Mouse (Mus musculus) thymus, adult 18-20 months (tissue): ENCODE measurements around the gene Gosr2.

Source experiments
- DNase-seq, 2 experiments: peaks; one replicate each; pipeline ENCODE4 v3.0.0; 2022; ENCODE audit warnings: mixed read lengths in 2 of 2

The Gosr2 gene

DNA sequence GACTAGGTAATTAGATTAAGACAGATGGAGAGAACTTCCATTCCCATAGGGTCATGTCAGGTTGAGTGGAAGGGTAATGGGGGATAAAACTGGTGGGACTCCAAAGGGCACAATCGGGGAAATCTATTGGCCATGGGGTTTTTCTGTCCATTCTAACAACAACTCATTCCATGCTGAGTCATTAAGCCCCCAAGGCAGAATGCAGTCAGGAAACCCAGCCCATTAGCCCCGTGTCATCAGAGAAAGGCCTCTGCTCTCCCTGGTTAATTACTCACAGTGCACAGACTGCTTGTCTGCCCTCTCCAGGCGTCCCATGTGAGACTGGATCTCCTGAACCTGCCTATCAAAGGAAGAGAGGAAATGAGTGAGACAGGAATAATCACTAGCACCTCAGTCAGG lies 8.7 kb downstream of the Gosr2 start:
- no peak for DNase-seq

DNA sequence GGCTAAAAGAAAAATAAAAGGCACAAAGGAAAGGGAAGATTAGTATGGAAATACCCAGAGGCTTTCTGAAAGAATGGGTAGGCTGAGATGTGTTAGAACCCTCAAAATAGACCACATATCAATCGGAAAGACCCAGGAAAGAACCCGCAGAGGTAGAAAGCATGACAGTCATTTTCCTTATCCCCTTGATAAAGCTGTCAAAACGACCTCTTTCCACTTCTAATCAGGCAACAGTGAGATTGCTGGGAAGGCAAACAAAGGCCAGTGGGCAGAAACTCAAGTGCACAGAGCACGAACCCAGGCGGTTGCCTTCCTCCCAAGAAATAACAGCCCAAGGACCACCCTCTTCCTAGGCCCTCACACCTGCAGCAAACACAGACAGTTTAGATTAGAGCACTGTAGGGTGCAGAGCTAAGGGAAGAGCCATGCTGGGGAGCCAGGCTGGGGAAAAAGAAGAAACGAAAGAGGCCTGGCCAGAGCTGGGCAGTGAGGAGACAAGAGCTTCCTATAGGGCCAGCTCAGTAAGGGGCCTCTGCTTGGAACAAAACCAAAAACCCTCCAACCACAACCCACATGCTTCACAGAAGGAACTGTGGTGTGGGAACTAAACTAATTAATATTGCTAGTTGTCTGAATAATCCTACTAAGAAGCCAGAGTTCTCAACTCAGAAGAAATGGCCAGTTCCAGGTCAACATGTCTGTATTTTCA lies 9.3 kb downstream of the Gosr2 start:
- no peak for DNase-seq

DNA sequence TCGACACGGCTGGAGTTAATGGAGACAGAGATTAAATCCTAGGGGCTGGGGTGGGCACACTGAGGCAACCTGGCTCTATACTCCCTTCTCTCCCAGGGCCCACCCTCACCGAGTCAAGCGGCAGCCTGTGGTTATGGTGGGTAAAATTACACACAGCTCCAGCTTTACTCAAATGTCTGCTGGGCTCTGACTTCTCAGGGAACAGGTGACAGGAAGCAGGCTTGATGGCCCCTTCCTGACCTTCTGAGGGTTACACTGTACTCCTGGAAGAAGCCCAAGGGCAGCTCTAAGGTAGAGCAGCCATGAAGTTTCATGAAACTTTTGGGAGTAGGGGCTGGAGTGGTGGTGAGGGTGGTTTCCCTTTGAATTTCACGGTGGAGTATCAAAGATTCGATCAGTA lies 11.0 kb downstream of the Gosr2 start:
- no peak for DNase-seq

DNA sequence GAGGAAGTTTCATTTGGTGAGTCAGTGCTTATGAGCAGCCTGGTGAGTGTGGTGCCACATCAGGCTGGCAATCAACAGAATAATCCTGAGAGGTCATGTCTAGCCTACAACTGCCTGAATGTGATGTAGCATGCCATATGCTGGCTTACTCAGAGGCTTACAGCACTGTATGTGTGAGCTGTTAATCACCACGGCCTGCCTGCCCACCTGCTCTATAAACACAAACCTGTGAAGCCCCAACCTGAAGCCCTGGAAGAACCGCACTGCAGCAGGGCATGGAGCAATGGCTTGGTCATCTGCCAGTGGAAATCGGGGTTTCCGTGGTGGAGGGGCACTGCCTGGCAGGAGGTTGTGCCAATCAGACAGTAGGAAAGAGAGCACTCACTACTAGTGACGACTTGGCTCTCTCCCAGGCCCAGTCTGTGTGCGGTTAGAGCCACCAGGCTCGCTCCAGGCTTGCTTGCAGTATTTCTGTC lies 12.4 kb downstream of the Gosr2 start:
- no peak for DNase-seq

DNA sequence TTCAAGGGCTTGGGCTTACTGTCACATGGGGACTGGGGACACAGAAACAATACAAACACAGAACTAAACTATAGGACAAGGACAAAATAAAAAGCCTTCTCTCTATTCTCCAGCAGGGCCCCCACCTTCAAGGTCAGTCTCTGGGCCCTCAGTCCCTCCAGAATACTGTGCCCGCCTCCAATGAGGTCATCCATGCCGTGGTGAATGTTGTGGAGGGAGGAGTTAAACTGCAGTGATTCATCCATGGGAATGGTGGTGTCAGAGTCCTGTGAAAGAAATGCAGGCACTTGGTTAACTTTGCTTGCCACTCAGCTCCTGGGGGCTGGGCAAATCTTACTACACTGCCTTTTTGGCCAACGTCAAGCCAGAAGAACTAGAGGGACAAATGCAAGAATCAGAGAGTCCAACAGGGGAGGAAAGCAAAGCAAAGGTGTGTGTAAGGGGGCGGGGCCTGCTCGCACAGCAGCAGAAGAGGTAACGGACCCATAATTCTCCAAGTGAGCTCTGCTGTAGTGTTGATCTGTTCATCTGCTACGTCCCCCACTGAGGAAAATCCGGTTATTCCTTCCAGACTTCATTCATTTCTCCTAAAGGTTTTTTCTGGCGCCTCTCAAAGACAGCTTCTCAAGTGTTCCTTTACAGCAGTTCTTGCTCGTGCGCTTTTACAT lies 13.9 kb downstream of the Gosr2 start:
- no peak for DNase-seq

DNA sequence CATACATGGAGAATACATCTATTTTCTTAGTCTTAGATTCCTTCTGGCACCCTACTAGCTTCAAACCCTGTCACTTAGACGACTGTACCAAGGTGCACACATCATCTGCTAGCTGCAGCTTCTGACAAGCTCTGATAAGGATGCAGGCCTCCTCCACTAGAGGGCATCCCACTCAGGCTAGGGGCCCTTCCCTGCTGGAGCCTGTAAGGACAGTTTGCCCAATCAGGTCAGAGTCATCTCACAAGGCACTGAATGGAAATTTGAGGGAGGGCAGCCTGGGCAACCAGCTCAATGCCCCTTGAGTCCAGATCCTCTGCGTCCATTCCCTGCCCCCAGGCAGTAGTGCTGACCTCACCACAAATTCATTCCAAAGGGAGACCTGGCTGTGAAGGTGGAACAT lies 20.7 kb downstream of the Gosr2 start:
- peak; percentile 17 to 18 for DNase-seq

DNA sequence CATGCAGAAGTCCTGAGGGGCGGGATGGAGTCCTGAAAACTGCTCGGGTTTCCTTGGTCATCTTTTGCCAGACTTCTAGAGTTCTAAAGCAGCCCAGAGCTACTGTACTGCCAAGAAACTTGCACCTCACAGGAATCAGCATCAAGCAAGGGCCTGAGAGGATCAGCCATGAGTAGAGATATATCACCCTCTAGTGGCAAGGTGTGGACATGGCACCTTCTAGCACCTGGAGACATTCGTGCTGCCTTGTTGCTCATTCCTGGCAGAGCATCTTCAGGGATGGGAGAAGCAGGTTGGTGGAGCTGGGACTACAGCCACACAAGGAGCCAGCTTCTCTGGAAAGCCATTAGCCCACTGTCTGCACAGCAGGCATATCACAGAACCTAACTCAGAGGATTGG lies 22.1 kb downstream of the Gosr2 start:
- peak in 1 of 2 experiments; percentile 6 for DNase-seq

DNA sequence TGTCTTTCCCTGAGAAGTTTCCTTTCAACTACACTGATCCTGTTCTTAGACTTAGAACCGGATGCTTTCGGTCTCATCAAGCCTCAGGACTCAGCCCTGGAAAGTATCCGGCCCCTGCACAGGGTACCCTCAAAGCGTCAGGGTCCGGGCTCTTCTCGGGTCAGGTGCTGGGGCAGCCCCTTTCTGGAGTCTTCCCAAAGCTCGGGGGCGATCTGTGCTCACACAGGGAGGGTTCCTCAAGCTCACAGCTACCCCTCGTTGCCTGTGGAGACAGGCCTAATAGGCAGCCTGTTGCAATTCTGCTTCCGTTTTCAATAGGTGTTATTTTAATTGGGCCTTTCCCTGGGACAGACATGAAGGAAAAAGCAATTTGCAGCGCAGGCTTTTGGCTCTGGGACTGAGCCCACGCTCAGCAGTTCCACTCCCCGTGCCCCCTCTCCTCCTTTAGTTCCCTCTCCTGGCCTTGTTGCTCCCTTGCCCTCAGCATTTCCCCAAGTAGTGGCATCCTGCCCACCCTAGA lies 30.7 kb downstream of the Gosr2 start:
- DNase-seq = no peak

DNA sequence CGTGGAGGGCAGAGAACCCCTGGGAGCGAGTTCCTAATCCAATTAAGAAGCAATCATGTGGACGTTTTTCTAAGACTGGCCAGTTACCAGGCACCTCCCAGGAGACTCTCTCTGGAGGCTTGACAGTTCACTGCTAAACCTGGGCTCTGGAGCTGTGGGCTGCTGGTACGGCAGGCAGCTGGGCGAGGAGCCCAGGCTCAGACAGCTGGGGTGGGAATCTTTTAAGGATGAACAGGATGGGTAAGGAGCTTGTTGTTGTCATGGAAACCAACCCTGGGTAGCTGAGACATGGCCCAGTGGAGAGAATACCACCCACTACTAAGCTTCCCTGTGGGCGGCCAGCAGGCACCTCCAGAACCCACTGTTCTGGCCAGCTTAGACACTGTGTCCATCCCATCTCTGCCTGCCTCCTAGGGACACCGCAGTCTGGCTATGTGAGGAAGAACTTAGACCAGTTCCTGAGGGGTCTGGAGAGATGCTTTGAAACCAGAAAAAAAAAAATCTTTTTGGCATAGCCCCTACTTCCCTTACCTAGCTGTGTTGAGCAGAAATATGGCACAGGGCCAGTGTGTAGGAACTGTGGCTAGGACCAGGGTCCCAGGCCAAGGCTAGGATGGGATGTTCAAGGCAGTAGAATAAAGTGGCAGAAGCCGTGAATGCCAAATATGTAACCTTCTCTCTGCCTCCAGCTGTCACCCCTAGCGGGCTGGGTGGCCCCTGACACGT lies 31.4 kb downstream of the Gosr2 start:
- no peak for DNase-seq

DNA sequence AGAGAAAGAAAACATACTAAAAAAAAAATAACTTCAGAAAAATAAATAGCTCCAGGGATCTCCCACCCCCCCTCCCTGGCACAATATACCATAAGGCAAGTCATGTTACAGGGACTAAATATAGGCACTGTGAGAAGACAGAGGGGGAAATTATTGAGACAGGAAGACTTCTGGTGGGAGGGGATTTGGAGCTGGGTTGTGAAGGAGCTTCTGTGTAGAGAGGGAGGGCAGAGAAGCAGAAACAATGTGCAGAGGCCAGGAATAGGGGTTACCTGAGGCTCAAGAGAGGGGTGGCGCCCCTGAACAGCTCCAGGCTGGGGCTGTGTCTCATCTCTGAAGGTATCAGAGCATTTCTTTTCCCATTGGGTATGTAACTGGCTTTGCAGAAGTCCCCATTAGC lies 32.0 kb downstream of the Gosr2 start:
- DNase-seq = no peak

DNA sequence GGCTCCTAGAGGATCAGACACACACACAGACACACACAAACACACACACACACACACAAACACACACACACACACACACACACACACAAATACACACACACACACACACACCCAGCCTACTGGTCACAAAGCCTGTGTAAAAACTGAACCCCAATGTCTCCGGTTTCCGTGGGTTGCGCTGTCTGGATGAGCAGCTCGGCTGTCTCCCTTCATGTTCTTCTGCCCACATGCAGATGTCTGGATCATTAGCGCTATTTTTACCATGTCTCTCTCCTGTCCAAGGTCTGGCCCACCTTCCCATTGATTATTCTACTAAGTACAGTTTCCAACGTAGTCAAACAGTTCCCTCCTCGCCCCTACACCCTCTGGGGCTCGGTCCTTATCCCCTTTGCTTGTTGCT lies 34.6 kb downstream of the Gosr2 start:
- DNase-seq = no peak

DNA sequence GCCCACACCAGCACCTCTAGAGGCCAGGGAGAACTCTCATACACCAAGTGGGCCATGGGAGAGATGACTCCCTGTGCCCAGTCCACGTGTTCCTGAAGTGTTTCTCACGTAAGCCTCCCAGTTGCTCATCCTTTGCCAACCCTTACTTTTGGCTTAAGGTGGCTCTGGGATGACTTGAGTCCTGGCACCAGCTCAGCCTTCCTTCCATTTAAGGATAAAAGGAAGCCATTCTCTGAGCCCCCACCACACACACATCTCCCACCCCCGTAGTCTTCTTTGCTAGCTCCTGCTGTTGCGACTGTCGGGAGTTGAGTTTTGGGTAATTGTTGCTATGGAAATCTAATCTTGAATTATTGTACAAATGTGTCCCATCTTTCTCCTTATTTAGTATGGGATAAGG lies 35.2 kb downstream of the Gosr2 start:
- DNase-seq = no peak

DNA sequence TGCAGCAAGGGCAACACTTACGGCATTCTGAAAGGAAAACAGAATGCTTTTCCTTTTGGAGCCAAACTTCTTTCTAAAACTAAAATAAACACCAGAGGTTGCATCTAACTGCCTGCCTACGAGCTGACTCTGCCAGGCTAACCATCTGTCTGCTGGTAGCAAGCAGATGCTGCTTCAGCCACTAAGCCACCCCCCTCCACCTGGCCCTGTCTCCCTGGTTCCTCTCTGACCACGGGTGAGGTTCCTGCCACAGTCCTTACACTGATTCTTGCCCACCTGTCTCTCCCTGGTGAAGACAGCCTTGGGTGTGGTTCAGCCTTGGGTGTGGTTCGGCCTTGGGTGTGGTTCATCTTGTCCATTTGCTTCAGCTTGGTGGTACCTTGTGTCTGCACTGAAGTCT lies 35.8 kb downstream of the Gosr2 start:
- no peak for DNase-seq

DNA sequence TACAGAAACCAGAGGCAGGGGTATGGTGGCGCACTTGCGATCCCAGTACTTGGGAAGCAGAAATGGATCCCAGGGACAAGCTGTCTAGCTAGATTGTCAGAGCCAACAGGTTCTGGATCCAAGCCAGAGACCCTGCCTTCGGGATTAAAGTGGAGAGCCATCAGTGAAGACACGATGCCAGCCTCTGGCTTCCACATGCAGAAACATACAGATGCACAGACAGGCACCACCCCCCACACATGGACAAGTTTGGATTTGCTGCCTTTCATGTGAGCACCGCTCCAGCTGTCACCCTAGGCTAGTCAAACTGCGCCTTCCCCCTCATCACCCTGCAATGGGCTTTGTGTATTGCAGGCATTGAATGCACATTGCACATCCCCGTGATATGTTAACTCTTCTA lies 39.5 kb downstream of the Gosr2 start:
- no peak for DNase-seq

DNA sequence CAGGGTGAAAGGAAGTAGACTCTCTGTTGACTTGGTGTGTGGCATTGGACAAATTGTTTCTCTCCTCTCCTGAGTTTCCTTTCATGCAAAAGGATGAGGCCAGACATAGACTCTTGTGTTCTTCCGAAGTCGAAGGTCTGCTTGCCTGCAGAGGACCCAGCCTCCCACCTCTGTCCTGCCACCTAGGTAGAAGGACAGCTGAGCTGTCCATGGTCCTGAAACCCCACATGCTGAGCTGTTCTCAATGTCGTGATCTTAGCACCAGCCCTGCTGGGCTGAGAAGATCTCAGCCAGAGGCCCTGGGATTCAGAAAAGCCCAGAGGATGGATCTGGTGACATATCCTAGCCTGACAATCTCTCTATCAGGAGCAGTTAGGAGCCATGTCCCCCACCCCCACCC lies 41.2 kb downstream of the Gosr2 start:
- no peak for DNase-seq

DNA sequence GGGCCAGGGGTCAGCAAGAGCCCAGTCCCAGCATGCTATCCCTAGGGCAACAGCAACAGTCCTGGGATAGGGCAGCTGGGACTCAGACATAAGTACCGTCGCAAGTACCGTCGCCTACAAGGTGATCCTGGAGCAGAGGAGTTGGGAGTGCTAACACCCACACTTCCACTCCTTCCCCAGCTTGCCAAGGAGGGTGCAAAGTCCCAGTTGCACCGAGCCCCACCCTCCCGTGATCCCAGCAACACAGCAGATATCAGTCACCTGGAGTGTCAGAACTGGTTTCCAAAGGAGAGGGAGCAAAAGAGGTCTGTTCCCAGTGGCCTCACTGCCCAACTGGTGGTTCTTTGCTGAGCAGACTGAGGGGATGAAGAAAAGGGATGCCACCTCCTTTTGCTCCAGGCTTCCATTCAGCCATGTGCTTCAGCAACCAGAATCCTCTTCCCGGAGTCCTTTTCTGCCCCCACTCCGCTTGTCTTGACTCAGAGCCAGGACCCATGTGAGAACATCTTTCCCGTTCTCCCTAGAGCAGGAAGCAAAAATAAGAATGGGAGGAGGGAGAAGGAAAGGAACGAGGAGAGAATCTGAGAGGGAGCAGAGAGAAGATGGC lies 44.2 kb downstream of the Gosr2 start:
- no peak for DNase-seq

DNA sequence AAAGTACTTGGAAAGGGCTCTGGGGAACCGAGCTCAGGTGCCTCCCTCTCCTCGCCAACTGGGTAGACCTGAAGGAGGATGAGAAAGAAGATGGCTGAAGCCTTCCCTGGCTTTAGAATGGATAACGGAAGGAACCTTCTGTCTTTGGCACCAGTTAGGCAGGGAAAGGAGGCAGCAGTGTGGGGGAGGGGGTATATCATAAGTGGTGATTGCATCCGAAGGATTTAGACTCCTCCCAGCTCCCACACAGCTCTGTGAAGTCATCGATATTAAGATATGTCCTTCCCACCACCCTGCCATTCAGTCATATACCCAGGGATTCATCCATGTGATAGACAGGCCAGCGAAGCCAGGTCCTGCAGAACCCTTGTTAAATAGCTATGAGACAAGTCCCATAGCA lies 46.3 kb downstream of the Gosr2 start:
- DNase-seq = no peak

DNA sequence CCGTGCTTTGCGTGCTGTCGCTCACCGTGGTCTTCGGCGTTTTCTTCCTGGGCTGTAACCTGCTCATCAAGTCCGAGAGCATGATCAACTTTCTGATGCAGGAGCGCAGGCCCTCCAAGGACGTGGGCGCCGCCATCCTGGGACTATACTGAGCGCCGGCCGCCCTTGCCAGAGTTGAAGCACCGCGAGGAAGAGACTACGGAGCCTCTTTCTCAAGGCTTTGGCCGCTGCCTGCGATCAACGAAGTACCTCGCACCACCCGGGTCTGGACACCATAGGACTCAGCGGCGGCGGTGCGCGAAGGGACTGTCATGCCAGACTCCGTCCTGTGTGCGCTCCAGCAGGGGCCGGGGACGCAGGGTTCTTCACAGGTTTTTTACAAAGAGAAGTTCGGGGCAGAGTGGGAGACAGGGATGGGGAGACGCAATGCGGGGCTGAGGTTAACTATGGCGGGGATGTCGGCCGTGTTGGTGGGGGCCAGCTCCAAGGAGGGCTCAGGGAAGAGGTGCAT lies 47.7 kb downstream of the Gosr2 start:
- no peak for DNase-seq

DNA sequence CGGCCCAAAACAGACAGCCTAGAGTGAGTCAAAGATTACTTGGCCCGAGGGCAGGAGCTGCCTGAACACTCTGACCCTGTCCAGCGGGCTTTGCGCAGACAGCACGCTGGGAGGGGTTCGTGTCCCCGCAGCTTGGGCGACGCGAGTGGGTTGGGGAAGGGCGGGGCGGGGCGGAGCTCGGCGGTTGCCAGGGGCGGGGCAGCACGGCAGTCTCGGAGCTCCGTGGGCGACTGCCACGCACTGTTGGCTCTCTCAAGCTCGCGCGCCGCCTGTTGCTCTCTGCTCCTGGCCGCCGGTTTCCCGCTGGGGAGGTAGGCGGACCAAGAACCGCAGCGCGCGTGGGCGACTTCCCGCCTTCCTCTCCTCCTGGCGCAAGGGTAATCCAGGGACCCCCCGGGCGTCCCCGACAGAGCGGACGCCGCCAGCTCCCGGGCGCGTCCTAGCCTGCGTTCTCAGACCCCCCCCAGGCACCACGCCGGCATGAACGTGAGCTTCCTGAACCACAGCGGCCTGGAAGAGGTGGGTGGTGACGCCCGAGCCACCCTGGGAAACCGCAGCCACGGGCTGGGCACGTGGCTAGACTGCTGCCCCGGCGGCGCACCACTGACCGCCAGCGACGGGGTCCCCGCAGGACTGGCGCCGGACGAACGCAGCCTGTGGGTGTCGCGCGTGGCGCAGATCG lies 48.3 kb downstream of the Gosr2 start, which contains the start of gene Rprml:
TSS of gene Rprml (plus strand) at position 270 of the 682 bp plus-strand sequence.
- DNase-seq = no peak

DNA sequence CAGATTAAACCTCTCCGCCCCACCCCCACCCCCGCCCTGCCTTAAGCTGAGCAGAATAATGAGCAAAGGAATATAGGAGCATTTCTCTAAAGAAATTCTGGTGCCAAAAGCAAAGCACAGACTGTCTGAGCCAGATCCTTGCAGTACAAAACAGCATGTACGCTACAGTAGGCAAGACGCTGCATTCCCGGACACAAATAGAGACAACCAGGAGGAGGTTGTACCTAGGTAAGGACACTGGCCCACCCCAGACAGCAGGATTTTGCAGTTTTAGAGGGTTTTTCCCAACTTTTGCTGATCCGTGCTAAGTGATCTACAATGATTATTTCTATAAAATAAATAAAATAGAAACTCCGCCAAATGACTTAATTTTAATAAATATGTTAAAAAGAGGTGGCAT lies 49.0 kb downstream of the Gosr2 start:
- DNase-seq = no peak

DNA sequence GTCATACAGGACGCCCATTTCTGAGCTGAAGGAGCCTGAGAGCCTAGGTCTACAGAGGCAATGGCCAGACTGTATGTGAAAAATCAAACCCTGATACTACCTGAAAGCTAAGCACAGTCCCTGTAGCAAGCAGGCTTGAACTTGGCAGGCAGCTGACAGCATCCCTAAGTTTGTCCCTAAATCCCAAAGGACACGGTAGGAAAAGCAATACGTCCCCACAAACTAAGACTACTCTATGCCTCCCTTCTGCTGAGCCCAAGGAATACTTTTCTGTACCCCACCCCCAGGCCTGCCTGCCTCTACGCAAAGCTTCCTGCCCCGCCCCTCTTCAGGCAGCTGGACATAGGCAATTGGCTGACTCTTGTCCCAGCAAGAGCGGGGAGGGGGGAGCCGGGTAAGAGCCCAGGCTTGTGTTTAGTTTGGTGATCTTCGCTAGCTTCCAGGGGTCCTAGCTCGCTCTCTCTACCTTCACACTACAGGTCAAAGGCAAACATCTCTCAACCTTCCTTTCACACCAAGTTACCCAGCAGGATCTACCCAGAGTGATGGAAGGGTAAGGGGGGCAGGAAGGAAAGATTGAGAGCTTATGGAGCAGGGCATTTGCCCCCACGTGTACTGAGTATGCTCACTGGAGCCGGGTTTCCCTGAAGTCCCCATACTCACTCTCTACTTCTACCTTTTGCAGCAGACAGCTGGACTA lies 49.6 kb downstream of the Gosr2 start:
- no peak for DNase-seq

DNA sequence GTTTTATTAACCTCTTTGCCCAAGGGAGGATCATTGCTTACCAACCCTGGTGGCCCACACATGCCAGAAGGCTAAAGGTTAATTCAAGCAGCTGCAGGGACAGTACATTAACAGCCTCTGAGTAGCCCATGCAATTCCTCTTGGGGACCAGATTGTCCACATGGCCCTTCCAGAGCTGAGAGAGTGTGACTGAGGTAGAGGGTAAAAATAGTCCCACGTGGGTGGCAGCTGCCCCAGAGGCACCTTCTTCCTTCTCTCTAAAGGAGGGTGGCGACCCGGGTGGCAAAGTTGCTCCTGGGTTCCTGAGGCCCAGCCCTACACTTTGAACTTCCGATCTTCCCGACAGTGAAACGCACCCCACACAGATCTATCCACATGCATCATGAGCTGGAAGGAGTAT lies 51.4 kb downstream of the Gosr2 start:
- no peak for DNase-seq
